Mouse (Mus musculus) erythroblast, adult 5-6 weeks (primary cell): ENCODE measurements around the gene 0610012G03Rik. TPM values are rescaled to one million over a fixed set of nuclear protein-coding genes. Genes with fewer than 3 reads are reported as not detected.

Experiments
- total RNA-seq, 2 experiments: library from RNA; stranded (forward) in 1 of 2; stranded (reverse) in 1 of 2; fragments of 150-400 nt in 1 of 2; fragments of 200-764, 138-1000 nt in 1 of 2; gene quantifications; 2 replicates each; pipeline versions ENCODE4 v1.2.3 to v1.2.4; 2015 to 2017; ENCODE audit warnings: low replicate concordance in 2 of 2

0610012G03Rik gene
- total RNA-seq, 2 experiments from 2014 or later: 7.2 to 14.0 TPM

Other genes with a start within 250 kb of the 0610012G03Rik start
- not detected in 2 replicates for gene Meltf, start 69.7 kb downstream of the 0610012G03Rik start, total RNA-seq (2015; ENCODE audit: low replicate concordance)
- gene Meltf, start 69.7 kb downstream of the 0610012G03Rik start, total RNA-seq (2017; ENCODE audit: low replicate concordance): not detected in 2 replicates
- gene Pigz, start 14.6 kb downstream of the 0610012G03Rik start, total RNA-seq (2015; ENCODE audit: low replicate concordance): 1.9 TPM in 1 of 2 replicates, not detected in the other
- 0.09 and 0.98 TPM in 2 replicates for gene Pigz, start 14.6 kb downstream of the 0610012G03Rik start, total RNA-seq (2017; ENCODE audit: low replicate concordance)
- 3.1 and 11.7 TPM in 2 replicates for gene Ncbp2, start within 50 bp of the 0610012G03Rik start, total RNA-seq (2015; ENCODE audit: low replicate concordance)
- gene Ncbp2, start within 50 bp of the 0610012G03Rik start, total RNA-seq (2017; ENCODE audit: low replicate concordance): 4.9 and 8.9 TPM in 2 replicates
- 2.3 and 4.4 TPM in 2 replicates for gene Senp5, start 54.8 kb upstream of the 0610012G03Rik start, total RNA-seq (2015; ENCODE audit: low replicate concordance)
- 2.8 and 4.6 TPM in 2 replicates for gene Senp5, start 54.8 kb upstream of the 0610012G03Rik start, total RNA-seq (2017; ENCODE audit: low replicate concordance)
- 10.2 and 21.7 TPM in 2 replicates for gene Pak2, start 130.8 kb upstream of the 0610012G03Rik start, total RNA-seq (2015; ENCODE audit: low replicate concordance)
- gene Pak2, start 130.8 kb upstream of the 0610012G03Rik start, total RNA-seq (2017; ENCODE audit: low replicate concordance): 18.1 and 20.1 TPM in 2 replicates
- 16.9 and 30.4 TPM in 2 replicates for gene Pigx, start 151.2 kb upstream of the 0610012G03Rik start, total RNA-seq (2015; ENCODE audit: low replicate concordance)
- 5.9 and 18.3 TPM in 2 replicates for gene Pigx, start 151.2 kb upstream of the 0610012G03Rik start, total RNA-seq (2017; ENCODE audit: low replicate concordance)
- gene Cep19, start 151.3 kb upstream of the 0610012G03Rik start, total RNA-seq (2015; ENCODE audit: low replicate concordance): 13.4 and 15.4 TPM in 2 replicates
- gene Cep19, start 151.3 kb upstream of the 0610012G03Rik start, total RNA-seq (2017; ENCODE audit: low replicate concordance): 9.1 and 15.0 TPM in 2 replicates
- gene Nrros, start 217.1 kb upstream of the 0610012G03Rik start, total RNA-seq (2015; ENCODE audit: low replicate concordance): 29.0 and 38.5 TPM in 2 replicates
- 18.1 and 25.4 TPM in 2 replicates for gene Nrros, start 217.1 kb upstream of the 0610012G03Rik start, total RNA-seq (2017; ENCODE audit: low replicate concordance)
- 1.9 and 6.9 TPM in 2 replicates for gene Bex6, start 231.3 kb upstream of the 0610012G03Rik start, total RNA-seq (2015; ENCODE audit: low replicate concordance)
- gene Bex6, start 231.3 kb upstream of the 0610012G03Rik start, total RNA-seq (2017; ENCODE audit: low replicate concordance): 3.2 and 7.8 TPM in 2 replicates